Mouse (Mus musculus) ES-E14 (cell line): ENCODE data around the gene Fgf11.

Experiments
- HCFC1 ChIP-seq: IDR thresholded peaks from 2 replicates; pipeline ENCODE4 v1.6.1; 2012; ENCODE audit warnings: low read length, inconsistent platforms, borderline replicate concordance; ENCODE audit not compliant: insufficient read depth
- MAFK ChIP-seq: IDR thresholded peaks from 2 replicates; pipeline ENCODE4 v1.6.1; 2014; ENCODE audit warnings: mild to moderate bottlenecking, low read depth, low read length, inconsistent platforms; ENCODE audit not compliant: insufficient read depth
- ZNF384 ChIP-seq: IDR thresholded peaks from 2 replicates; pipeline ENCODE4 v1.6.1; 2012; ENCODE audit warnings: low read depth, low read length, inconsistent platforms

DNA sequence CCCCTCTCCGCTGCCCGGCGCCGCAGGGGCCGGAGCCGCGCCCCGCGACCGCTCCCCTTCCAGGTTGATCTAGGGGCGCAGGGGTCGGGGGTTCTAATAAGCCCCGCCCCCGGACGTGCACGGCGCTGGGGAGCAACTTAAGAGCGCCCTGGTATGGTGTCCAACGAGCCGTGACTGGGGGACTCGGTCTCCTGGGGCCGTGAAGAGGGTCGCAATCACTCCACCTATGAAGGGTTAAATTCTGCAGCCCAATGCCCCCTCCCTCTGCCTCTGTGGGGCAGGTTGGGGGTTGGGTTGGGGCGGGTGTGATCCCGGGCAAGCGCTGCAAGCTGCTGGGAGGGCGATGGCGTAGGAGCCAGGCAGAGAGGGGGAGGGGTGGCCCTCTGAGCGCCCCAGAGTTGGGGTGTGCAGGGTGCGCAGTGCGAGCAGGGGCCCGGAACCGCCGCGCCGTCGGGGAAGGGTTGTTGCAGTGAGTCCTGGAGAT lies 35.5 kb downstream of the Fgf11 start:
- TF ChIP-seq HCFC1 (no peak), MAFK (no peak), ZNF384 (no peak)
